Mouse (Mus musculus) midbrain, postnatal 0 days (tissue): Measurements from ENCODE around the gene Hils1. TPM values are rescaled to one million over a fixed set of nuclear protein-coding genes. Genes with fewer than 3 reads are reported as not detected.
"Not testable (repeated sequence)": the region's sequence is repeated elsewhere in the genome, so short reads cannot be mapped to it uniquely, and the experiment has no call there.

Experiments
- ATAC-seq: fragments of 200-750 bp; cut with Nextera tagmentation; 2 replicates; pipeline ENCODE4 v1.8.0; 2017; ENCODE audit warnings: moderate number of reproducible peaks, mild to moderate bottlenecking, moderate TSS enrichment, moderate library complexity; ENCODE audit not compliant: low FRiP score
- DNase-seq: peaks from one replicate; pipeline ENCODE4 v3.0.0-alpha.2; 2015; ENCODE audit warnings: low spot score
- H3K27ac ChIP-seq: fragments of 300-500 bp; sonication (generic); 2 replicates; pipeline ENCODE4 v1.5.1; 2014; ENCODE audit warnings: low read depth, mild to moderate bottlenecking, low read length, mixed read lengths
- H3K27me3 ChIP-seq: fragments of 300-500 bp; sonication (generic); 2 replicates; pipeline ENCODE4 v1.6.1; 2014; ENCODE audit warnings: low read length, control low read depth, mixed read lengths; ENCODE audit not compliant: insufficient read depth
- H3K36me3 ChIP-seq: fragments of 300-500 bp; sonication (generic); 2 replicates; pipeline ENCODE4 v1.6.1; 2014; ENCODE audit warnings: low read length, control low read depth, mixed read lengths; ENCODE audit not compliant: insufficient read depth
- H3K4me1 ChIP-seq: fragments of 300-500 bp; sonication (generic); 2 replicates; pipeline ENCODE4 v1.6.1; 2014; ENCODE audit warnings: mild to moderate bottlenecking, control low read depth, antibody characterized with exemption, low read length, mixed read lengths; ENCODE audit not compliant: insufficient read depth
- H3K4me2 ChIP-seq: fragments of 300-500 bp; sonication (generic); 2 replicates; pipeline ENCODE4 v1.6.1; 2014; ENCODE audit warnings: low read depth, mild to moderate bottlenecking, low read length, mixed read lengths; ENCODE audit not compliant: poor library complexity, severe bottlenecking
- H3K4me3 ChIP-seq: fragments of 300-500 bp; sonication (generic); 2 replicates; pipeline ENCODE4 v1.5.1; 2014; ENCODE audit warnings: low read depth, mild to moderate bottlenecking, low read length, moderate library complexity
- H3K9ac ChIP-seq: fragments of 300-500 bp; sonication (generic); replicated peaks from 2 replicates; pipeline ENCODE4 v1.6.1; 2014; ENCODE audit warnings: mild to moderate bottlenecking, low read length, moderate library complexity, mixed read lengths; ENCODE audit not compliant: poor library complexity, severe bottlenecking
- H3K9me3 ChIP-seq: fragments of 300-500 bp; sonication (generic); 2 replicates; pipeline ENCODE4 v1.6.1; 2016; ENCODE audit warnings: low read length, control low read depth
- CTCF ChIP-seq: IDR thresholded peaks from 2 replicates; pipeline ENCODE4 v1.5.1; 2016; ENCODE audit warnings: antibody characterized with exemption, mild to moderate bottlenecking
- WGBS: fragments of 180-500 bp; shearing (Covaris S2); extraction: QIAGEN DNeasy Blood & Tissue Kit; methylation state at CpG from one replicate; pipeline ENCODE4 v1.1.7; 2014; 5-methylcytosine and 5-hydroxymethylcytosine counted together
- polyA plus RNA-seq: library from polyadenylated mRNA; unstranded; fragments of >200 nt; fragmentation: Nextera tagmentation; extraction: Ambion mirVana; gene quantifications from 2 replicates; pipeline ENCODE4 v1.2.1, GENCODE M21; 2015
- total RNA-seq: library from RNA; depleted of rRNA; stranded (reverse); fragments of >200 nt; gene quantifications from 2 replicates; pipeline ENCODE4 v1.2.3, GENCODE M21; 2014; rRNA removed

Gene Hils1
- total and polyA plus RNA-seq, 2 experiments from 2014 or later = not detected

GRCm38 (mm10) chr11:95010141-95010739, 42.8 kb downstream of the Hils1 start:
- peak overlapping the region; percentile 97 for H3K9ac ChIP-seq
- H3K9me3 ChIP-seq = no peaks in the 10 kb centered on the region
- H3K27me3 ChIP-seq = no peaks in the 10 kb centered on the region
- peak overlapping the region; percentile 91 for H3K4me3 ChIP-seq
- no peak for TF ChIP-seq CTCF
- DNase-seq = peak; percentile 63
- H3K4me1 ChIP-seq = peaks cover 27% of the 10 kb centered on the region; the same call in 1 of the 2 replicates
- peak; percentile 57; the same call in 1 of the 2 replicates for ATAC-seq
- under 1% methylated on average over 32 of the region's 40 CpGs for WGBS
- H3K27ac ChIP-seq = peak overlapping the region; percentile 96
- H3K4me2 ChIP-seq = peak overlapping the region; percentile 88
- peaks cover 18% of the 10 kb centered on the region for H3K36me3 ChIP-seq

GRCm38 (mm10) chr11:95010841-95011403, 43.5 kb downstream of the Hils1 start:
- WGBS = 3% methylated on average over 3 of the region's 4 CpGs
- not testable (repeated sequence) for DNase-seq, H3K27me3 ChIP-seq, ATAC-seq, H3K9me3 ChIP-seq
- H3K36me3 ChIP-seq = peaks cover 18% of the 10 kb centered on the region; the same call in 1 of the 2 replicates
- H3K4me1 ChIP-seq = peaks cover 27% of the 10 kb centered on the region; the same call in 1 of the 2 replicates
- peak overlapping the region; percentile 59 for H3K27ac ChIP-seq
- peak overlapping the region; percentile 88 for H3K4me2 ChIP-seq
- peak overlapping the region; percentile 91 for H3K4me3 ChIP-seq
- peak overlapping the region; percentile 97 for H3K9ac ChIP-seq

- WGBS = 17% methylated on average over 1 of the region's 1 CpGs
- H3K27ac ChIP-seq = peak overlapping the region; percentile 59; the same call in 1 of the 2 replicates
These were observed 44.0 kb downstream of the Hils1 start for GRCm38 (mm10) chr11:95011416-95011815.

GRCm38 (mm10) chr11:95012075-95012474, 44.7 kb downstream of the Hils1 start:
- Histone ChIP-seq H3K4me3 (peak overlapping the region; percentile 91), H3K9me3 (no peaks in the 10 kb centered on the region), H3K4me1 (peaks cover 19% of the 10 kb centered on the region; the same call in 1 of the 2 replicates), H3K27ac (0 out of 2 replicates have a peak overlapping the region, but pooled peaks have one; percentile 59), H3K4me2 (peak overlapping the region; percentile 88), H3K27me3 (no peaks in the 10 kb centered on the region), H3K36me3 (peaks cover 24% of the 10 kb centered on the region; the same call in 1 of the 2 replicates), H3K9ac (peak overlapping the region; percentile 97)
- WGBS = 40% methylated on average over 3 of the region's 3 CpGs
- no peak for DNase-seq
- TF ChIP-seq CTCF = no peak
- no peak for ATAC-seq

More at GRCm38 (mm10) chr11:95011416-95011815, 44.0 kb downstream of the Hils1 start:
- ATAC-seq = no peak
- peaks cover 22% of the 10 kb centered on the region; the same call in 1 of the 2 replicates for H3K4me1 ChIP-seq
- no peaks in the 10 kb centered on the region for H3K9me3 ChIP-seq
- DNase-seq = no peak
- no peaks in the 10 kb centered on the region for H3K27me3 ChIP-seq
- H3K4me3 ChIP-seq = peak overlapping the region; percentile 91
- H3K4me2 ChIP-seq = peak overlapping the region; percentile 88
- TF ChIP-seq CTCF = no peak
- H3K36me3 ChIP-seq = peaks cover 23% of the 10 kb centered on the region; the same call in 1 of the 2 replicates
- peak overlapping the region; percentile 97 for H3K9ac ChIP-seq

DNA sequence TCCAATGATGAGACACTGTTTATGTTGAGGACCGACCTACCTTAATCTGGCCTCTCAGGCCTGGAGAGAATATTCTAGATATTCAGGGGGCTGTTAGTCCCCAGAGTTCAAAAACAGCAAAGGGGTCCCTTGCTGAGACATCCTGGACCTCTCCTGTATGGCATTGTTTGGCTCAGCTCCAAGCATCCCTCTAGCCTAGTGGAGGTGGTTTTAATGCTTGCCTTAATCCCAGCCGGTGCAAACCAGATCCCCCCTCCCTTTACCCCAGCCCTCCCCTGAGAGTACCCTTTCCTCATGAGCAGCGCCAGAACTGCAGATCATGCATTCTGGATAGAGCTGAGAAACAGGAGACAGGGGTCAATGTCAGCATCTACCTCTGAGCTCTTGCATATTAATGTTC, 45.1 kb downstream of the Hils1 start:
- peak overlapping the region; percentile 91; the same call in 1 of the 2 replicates for H3K4me3 ChIP-seq
- H3K9ac ChIP-seq = peak overlapping the region; percentile 97; the same call in 1 of the 2 replicates
- no peaks in the 10 kb centered on the region for H3K9me3 ChIP-seq
- 0 out of 2 replicates have a peak overlapping the region, but pooled peaks have one; percentile 59 for H3K27ac ChIP-seq
- ATAC-seq (no peak), DNase-seq (no peak)
- H3K36me3 ChIP-seq = peaks cover 24% of the 10 kb centered on the region; the same call in 1 of the 2 replicates
- 21% methylated on average over 3 of the region's 3 CpGs for WGBS
- H3K4me2 ChIP-seq = peak overlapping the region; percentile 88
- TF ChIP-seq CTCF = no peak
- no peaks in the 10 kb centered on the region for H3K27me3 ChIP-seq
- H3K4me1 ChIP-seq = peaks cover 15% of the 10 kb centered on the region; the same call in 1 of the 2 replicates

DNA sequence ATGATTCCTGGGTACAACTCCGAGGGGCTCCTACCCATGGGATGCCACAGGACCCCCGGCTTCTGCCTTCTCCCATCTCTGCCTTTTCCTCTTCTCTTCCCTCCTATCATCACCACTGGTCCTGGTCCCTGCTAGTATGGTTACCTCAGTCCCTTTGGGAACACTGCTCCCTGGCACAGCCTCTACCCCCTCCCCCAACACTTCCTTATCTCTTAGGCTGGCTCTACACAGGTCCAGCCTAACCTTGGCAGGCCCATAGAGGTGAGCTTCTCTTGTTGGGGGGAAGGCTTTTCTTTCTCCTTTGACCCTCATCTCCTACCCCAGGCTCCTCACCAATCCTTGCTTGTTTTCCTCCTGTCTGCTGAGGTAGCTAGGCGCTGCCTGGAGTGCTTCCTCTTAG, 48.1 kb downstream of the Hils1 start:
- Histone ChIP-seq H3K27me3 (no peaks in the 10 kb centered on the region), H3K4me3 (no peak overlapping the region), H3K27ac (no peak overlapping the region), H3K36me3 (peaks cover 42% of the 10 kb centered on the region), H3K4me2 (no peak overlapping the region), H3K4me1 (peaks cover 8% of the 10 kb centered on the region; the same call in 1 of the 2 replicates), H3K9me3 (no peaks in the 10 kb centered on the region), H3K9ac (peak overlapping the region; percentile 13; the same call in 1 of the 2 replicates)
- ATAC-seq (no peak), DNase-seq (no peak)
- 78% methylated on average over 3 of the region's 3 CpGs for WGBS
- TF ChIP-seq CTCF = no peak

Other genes starting within 250 kb of the Hils1 start
- gene Cdc34b, start 225.8 kb upstream of the Hils1 start, total RNA-seq = 1.1 TPM in 1 of 2 replicates, not detected in the other
- 0.14 TPM in 1 of 2 replicates, not detected in the other for gene Cdc34b, start 225.8 kb upstream of the Hils1 start, polyA plus RNA-seq
- gene Tmem92, start 184.9 kb upstream of the Hils1 start, total RNA-seq = not detected in 2 replicates
- gene Tmem92, start 184.9 kb upstream of the Hils1 start, polyA plus RNA-seq = not detected in 2 replicates
- 44.7 and 50.3 TPM in 2 replicates for gene Col1a1, start 31.4 kb upstream of the Hils1 start, total RNA-seq
- 65.4 and 67.5 TPM in 2 replicates for gene Col1a1, start 31.4 kb upstream of the Hils1 start, polyA plus RNA-seq
- gene Sgca, start 8.7 kb downstream of the Hils1 start, total RNA-seq = not detected in 2 replicates
- gene Sgca, start 8.7 kb downstream of the Hils1 start, polyA plus RNA-seq = 0.29 and 0.39 TPM in 2 replicates
- 179 and 217 TPM in 2 replicates for gene Ppp1r9b, start 23.4 kb downstream of the Hils1 start, total RNA-seq
- gene Ppp1r9b, start 23.4 kb downstream of the Hils1 start, polyA plus RNA-seq = 18.2 and 20.4 TPM in 2 replicates
- 221 and 243 TPM in 2 replicates for gene Samd14, start 42.3 kb downstream of the Hils1 start, total RNA-seq
- gene Samd14, start 42.3 kb downstream of the Hils1 start, polyA plus RNA-seq = 158 and 161 TPM in 2 replicates
- gene Pdk2, start 73.8 kb downstream of the Hils1 start, total RNA-seq = 14.1 and 18.1 TPM in 2 replicates
- 30.8 and 32.7 TPM in 2 replicates for gene Pdk2, start 73.8 kb downstream of the Hils1 start, polyA plus RNA-seq
- 33.2 and 38.3 TPM in 2 replicates for gene Itga3, start 109.2 kb downstream of the Hils1 start, total RNA-seq
- 11.2 and 12.3 TPM in 2 replicates for gene Itga3, start 109.2 kb downstream of the Hils1 start, polyA plus RNA-seq
- gene Dlx3, start 152.5 kb downstream of the Hils1 start, total RNA-seq = 0.33 TPM in 1 of 2 replicates, not detected in the other
- gene Dlx3, start 152.5 kb downstream of the Hils1 start, polyA plus RNA-seq = not detected in 2 replicates
- 0.60 TPM in 1 of 2 replicates, not detected in the other for gene Dlx4, start 178.7 kb downstream of the Hils1 start, total RNA-seq
- 0.47 and 0.51 TPM in 2 replicates for gene Dlx4, start 178.7 kb downstream of the Hils1 start, polyA plus RNA-seq